Mouse (Mus musculus) gastrocnemius, postnatal 25 days (tissue): ENCODE measurements around the gene Dnajb4. TPM values are rescaled to one million over a fixed set of nuclear protein-coding genes. Genes with fewer than 3 reads are reported as not detected.
"Not testable (repeated sequence)": the region's sequence is repeated elsewhere in the genome, so short reads cannot be mapped to it uniquely, and the experiment has no call there.

ENCODE experiments used
- DNase-seq: peaks from one replicate; pipeline ENCODE4 v3.0.0; 2022
- total RNA-seq, 2 experiments: library from RNA; stranded (reverse); gene quantifications; 1 replicate in 1 of 2; 2 replicates in 1 of 2; pipeline ENCODE4 v1.2.3; 2021

The Dnajb4 gene
- total RNA-seq, 2 experiments from 2014 or later, result 43.3 to 47.7 TPM

GRCm38 (mm10) chr3:152142989-152143695 is 67.0 kb downstream of the Dnajb4 start:
- DNase-seq, result no peak

GRCm38 (mm10) chr3:152142146-152142545 is 68.0 kb downstream of the Dnajb4 start:
- DNase-seq, result no peak

- DNase-seq, result not testable (repeated sequence)
Observed at GRCm38 (mm10) chr3:152139308-152139707, 70.8 kb downstream of the Dnajb4 start.

GRCm38 (mm10) chr3:152136106-152136505 is 74.0 kb downstream of the Dnajb4 start:
- not testable (repeated sequence) for DNase-seq

- peak; percentile 21 for DNase-seq
Observed at GRCm38 (mm10) chr3:152133621-152134020, 76.5 kb downstream of the Dnajb4 start.

- DNase-seq, result no peak
Observed at GRCm38 (mm10) chr3:152130963-152131362, 79.1 kb downstream of the Dnajb4 start.

- DNase-seq, result not testable (repeated sequence)
Observed at GRCm38 (mm10) chr3:152129426-152129825, 80.7 kb downstream of the Dnajb4 start.

- no peak for DNase-seq
Observed at GRCm38 (mm10) chr3:152128631-152129030, 81.5 kb downstream of the Dnajb4 start.

Other genes with a start within 250 kb of the Dnajb4 start
- gene Gipc2, start 44.1 kb downstream of the Dnajb4 start, total RNA-seq, result under 1 TPM; 0.24 to 0.59 TPM
- gene Fubp1, start 120 bp upstream of the Dnajb4 start, total RNA-seq, result 10 to 100 TPM; 29.1 to 29.7 TPM
- gene Nexn, start 56.0 kb upstream of the Dnajb4 start, total RNA-seq, result 100 to 1,000 TPM; 331 to 433 TPM
- gene Miga1, start 130.1 kb upstream of the Dnajb4 start, total RNA-seq, result 1 to 10 TPM; 4.8 to 5.7 TPM
- 10 to 100 TPM; 17.6 to 22.9 TPM for gene Usp33, start 136.2 kb upstream of the Dnajb4 start, total RNA-seq
- 10 to 100 TPM; 15.3 to 16.1 TPM for gene Zzz3, start 185.2 kb upstream of the Dnajb4 start, total RNA-seq